Mouse (Mus musculus) kidney, embryonic 16.5 days (tissue): ENCODE data around the gene Poc1a. TPM values are rescaled to one million over a fixed set of nuclear protein-coding genes. Genes with fewer than 3 reads are reported as not detected.

Experiments used
- ATAC-seq: fragments of 200-750 bp; cut with Nextera tagmentation; 2 replicates; pipeline ENCODE4 v1.8.0; 2017; ENCODE audit warnings: moderate TSS enrichment; ENCODE audit not compliant: low FRiP score, low TSS enrichment
- H3K27ac ChIP-seq: fragments of 300-500 bp; sonication (generic); 2 replicates; pipeline ENCODE4 v1.5.1; 2014; ENCODE audit warnings: low read length
- H3K27me3 ChIP-seq: fragments of 300-500 bp; sonication (generic); 2 replicates; pipeline ENCODE4 v1.6.1; 2014; ENCODE audit warnings: low read length, control low read depth, mixed read lengths; ENCODE audit not compliant: insufficient read depth
- H3K36me3 ChIP-seq: fragments of 300-500 bp; sonication (generic); 2 replicates; pipeline ENCODE4 v1.6.1; 2014; ENCODE audit warnings: low read length, control low read depth, mixed read lengths; ENCODE audit not compliant: insufficient read depth
- H3K4me1 ChIP-seq: fragments of 300-500 bp; sonication (generic); 2 replicates; pipeline ENCODE4 v1.6.1; 2014; ENCODE audit warnings: low read length, control low read depth, mixed read lengths; ENCODE audit not compliant: insufficient read depth
- H3K4me2 ChIP-seq: fragments of 300-500 bp; sonication (generic); replicated peaks from 2 replicates; pipeline ENCODE4 v1.6.1; 2014; ENCODE audit warnings: low read depth, low read length
- H3K4me3 ChIP-seq: fragments of 300-500 bp; sonication (generic); 2 replicates; pipeline ENCODE4 v1.5.1; 2014; ENCODE audit warnings: mild to moderate bottlenecking, low read length
- H3K9ac ChIP-seq: fragments of 300-500 bp; sonication (generic); replicated peaks from 2 replicates; pipeline ENCODE4 v1.6.1; 2014; ENCODE audit warnings: low read length
- H3K9me3 ChIP-seq: fragments of 300-500 bp; sonication (generic); 2 replicates; pipeline ENCODE4 v1.6.1; 2016; ENCODE audit warnings: low read length, control low read depth
- WGBS: fragments of 180-500 bp; shearing (Covaris S2); extraction: QIAGEN DNeasy Blood & Tissue Kit; methylation state at CpG from one replicate; pipeline ENCODE4 v1.1.7; 2014; 5-methylcytosine and 5-hydroxymethylcytosine counted together
- polyA plus RNA-seq: library from polyadenylated mRNA; unstranded; fragments of >200 nt; fragmentation: Nextera tagmentation; extraction: Ambion mirVana; gene quantifications from 2 replicates; pipeline ENCODE4 v1.2.1, GENCODE M21; 2015

Gene Poc1a
- polyA plus RNA-seq, 1 experiment from 2014 or later, result 29.2 TPM

DNA sequence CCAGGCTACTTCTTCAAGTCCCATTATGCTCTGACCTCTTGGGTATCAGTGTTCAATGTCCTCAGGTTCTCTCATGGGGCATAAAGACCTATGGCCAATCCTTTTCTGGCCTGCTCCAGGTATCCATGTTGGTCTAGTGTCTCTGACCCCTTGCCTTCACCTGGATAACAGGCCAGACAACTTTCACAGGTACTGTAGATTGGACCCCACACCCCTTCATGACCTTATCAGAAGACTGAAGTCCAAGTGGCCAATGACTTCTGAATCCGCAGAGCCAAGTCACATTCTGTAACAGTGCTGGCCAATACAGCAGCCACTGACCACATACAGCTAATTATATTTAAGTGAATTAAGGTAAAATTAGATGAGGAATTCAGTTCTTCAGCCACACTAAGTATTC is 8.6 kb upstream of the Poc1a start:
- Histone ChIP-seq H3K36me3 (no peaks in the 10 kb centered on the region), H3K9ac (no peak overlapping the region), H3K27ac (no peak overlapping the region), H3K4me3 (no peak overlapping the region), H3K9me3 (no peaks in the 10 kb centered on the region), H3K4me1 (no peaks in the 10 kb centered on the region), H3K27me3 (no peaks in the 10 kb centered on the region), H3K4me2 (no peak overlapping the region)
- 100% methylated on average over 1 of the region's 1 CpGs for WGBS
- no peak for ATAC-seq

DNA sequence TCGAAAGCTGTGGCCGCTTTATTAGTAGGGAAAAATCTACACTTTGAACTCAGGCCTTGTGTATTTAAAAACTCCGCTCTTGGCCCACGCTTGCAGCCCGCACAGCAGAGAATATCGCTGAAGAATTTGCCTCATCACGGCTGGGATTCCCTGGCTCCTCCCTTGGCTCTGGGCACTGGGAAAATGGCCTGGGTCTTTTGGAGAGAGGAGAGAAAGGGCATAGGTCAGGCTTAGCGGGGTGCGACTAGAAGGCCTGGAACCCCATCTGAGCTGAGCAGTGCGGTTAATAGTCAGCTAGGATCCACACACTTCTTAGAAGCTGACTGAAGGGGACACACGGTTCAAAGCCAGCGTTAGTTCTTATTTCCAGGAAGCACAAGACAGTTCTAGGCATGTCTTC is 7.6 kb upstream of the Poc1a start:
- Histone ChIP-seq H3K4me2 (no peak overlapping the region), H3K9me3 (no peaks in the 10 kb centered on the region), H3K4me1 (no peaks in the 10 kb centered on the region), H3K27me3 (no peaks in the 10 kb centered on the region), H3K4me3 (no peak overlapping the region), H3K36me3 (no peaks in the 10 kb centered on the region), H3K9ac (no peak overlapping the region), H3K27ac (no peak overlapping the region)
- ATAC-seq, result no peak; the same call in 1 of the 2 replicates
- 74% methylated on average over 12 of the region's 12 CpGs for WGBS

DNA sequence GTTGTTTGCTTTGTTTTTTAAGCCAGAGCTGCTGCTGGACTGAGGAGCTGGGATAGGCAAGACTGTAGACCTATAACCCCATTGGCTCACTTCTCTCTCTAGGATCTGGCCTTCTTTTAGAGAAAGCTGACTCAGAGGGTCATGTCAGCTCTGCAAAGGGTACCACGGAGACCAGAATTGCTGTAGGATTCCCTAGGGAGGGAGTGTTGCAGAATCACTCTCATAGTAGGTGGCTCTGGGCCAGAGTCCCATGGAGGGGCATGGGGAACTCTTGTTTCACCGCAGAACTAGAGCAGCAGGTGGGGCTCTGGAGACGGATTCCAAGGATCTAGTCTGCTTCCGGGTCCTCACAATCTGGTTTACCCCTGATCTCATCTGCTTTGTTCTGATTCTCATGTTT is 7.1 kb upstream of the Poc1a start:
- Histone ChIP-seq H3K4me3 (no peak overlapping the region), H3K36me3 (no peaks in the 10 kb centered on the region), H3K27ac (no peak overlapping the region), H3K9ac (no peak overlapping the region), H3K4me1 (no peaks in the 10 kb centered on the region), H3K27me3 (no peaks in the 10 kb centered on the region), H3K9me3 (no peaks in the 10 kb centered on the region), H3K4me2 (no peak overlapping the region)
- 67% methylated on average over 4 of the region's 4 CpGs for WGBS
- ATAC-seq, result no peak

DNA sequence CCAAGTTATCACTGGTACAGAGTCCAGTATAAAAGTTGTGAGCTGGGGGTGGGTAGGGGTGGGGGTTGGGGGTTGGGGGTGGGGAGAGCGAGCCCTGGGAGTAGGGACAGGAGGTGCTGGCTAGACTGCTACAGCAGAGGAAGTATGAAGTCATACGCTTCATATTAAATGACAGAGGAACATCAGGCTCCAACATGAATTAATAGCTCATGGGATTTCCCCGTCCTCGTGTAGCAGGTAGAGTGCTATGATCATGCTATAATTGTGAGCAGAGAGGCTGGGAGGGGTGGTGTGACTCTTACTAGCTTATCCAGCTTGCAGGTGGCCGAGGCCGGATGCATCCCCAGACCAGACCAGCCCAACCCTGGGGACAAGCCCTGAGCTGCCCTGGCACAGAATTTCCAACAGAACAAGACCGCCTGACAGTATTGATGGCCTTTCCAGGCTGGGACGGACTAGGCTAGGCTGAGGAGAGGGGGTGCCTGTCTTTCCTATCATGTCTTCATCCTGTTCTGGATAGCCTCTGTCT is 6.1 kb upstream of the Poc1a start:
- 77% methylated on average over 8 of the region's 8 CpGs for WGBS

DNA sequence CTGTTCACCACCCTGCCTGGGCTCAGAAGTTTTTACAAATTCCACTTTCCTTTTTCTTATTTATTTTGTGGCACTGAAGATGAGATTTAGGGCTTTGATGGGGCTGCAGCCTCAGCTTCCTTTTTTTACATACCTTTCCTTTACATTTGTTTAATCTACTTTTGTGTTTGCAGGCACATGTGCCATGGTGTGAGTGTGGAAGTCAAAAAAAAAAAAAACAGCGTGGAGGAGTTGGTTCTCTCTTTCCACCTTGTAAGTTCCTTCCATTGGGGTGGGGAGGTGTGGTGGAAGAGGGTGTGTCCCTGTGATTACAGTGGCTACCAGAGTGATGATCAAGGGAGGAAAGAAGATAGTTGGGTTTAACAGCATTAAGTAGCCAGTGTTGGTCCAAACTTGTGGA is 5.1 kb upstream of the Poc1a start:
- 55% methylated on average over 1 of the region's 1 CpGs for WGBS
- ATAC-seq, result no peak
- H3K9me3 ChIP-seq, result no peaks in the 10 kb centered on the region
- peaks cover 6% of the 10 kb centered on the region for H3K4me1 ChIP-seq
- no peak overlapping the region for H3K9ac ChIP-seq
- no peak overlapping the region for H3K4me2 ChIP-seq
- no peak overlapping the region for H3K4me3 ChIP-seq
- no peaks in the 10 kb centered on the region for H3K27me3 ChIP-seq
- no peaks in the 10 kb centered on the region for H3K36me3 ChIP-seq
- H3K27ac ChIP-seq, result no peak overlapping the region

More for the DNA sequence above, 6.1 kb upstream of the Poc1a start:
- Histone ChIP-seq H3K36me3 (no peaks in the 10 kb centered on the region), H3K27me3 (no peaks in the 10 kb centered on the region), H3K4me3 (no peak overlapping the region), H3K9me3 (no peaks in the 10 kb centered on the region), H3K27ac (no peak overlapping the region), H3K4me2 (no peak overlapping the region), H3K9ac (no peak overlapping the region), H3K4me1 (no peaks in the 10 kb centered on the region; the same call in 1 of the 2 replicates)
- no peak for ATAC-seq

DNA sequence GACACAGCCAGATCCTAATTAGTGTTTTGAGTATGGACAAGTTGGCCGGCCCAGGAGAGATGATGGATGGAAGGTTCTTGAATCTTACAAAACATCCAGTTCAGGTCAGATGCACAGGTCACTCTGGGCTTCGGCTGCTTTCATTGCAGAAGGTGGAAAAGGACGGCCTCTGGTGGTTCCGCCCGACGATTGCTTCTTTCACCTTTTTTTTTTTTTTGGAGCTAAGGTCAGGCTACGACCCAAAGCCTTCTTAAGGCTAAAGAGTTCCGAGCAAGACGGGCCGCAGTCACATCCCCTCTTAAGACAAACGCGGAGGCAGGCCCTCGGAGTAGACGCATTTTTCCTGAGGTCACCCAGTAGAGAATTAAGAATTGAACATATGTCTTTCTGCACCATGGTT is 475 bp upstream of the Poc1a start:
- ATAC-seq, result peak; percentile 58
- H3K9ac ChIP-seq, result peak overlapping the region; percentile 58
- peak overlapping the region; percentile 76 for H3K4me3 ChIP-seq
- H3K27ac ChIP-seq, result peak overlapping the region; percentile 85
- no peaks in the 10 kb centered on the region for H3K27me3 ChIP-seq
- peaks cover 7% of the 10 kb centered on the region; the same call in 1 of the 2 replicates for H3K36me3 ChIP-seq
- peaks cover 14% of the 10 kb centered on the region for H3K4me1 ChIP-seq
- no peaks in the 10 kb centered on the region for H3K9me3 ChIP-seq
- H3K4me2 ChIP-seq, result peak overlapping the region; percentile 68
- 1% methylated on average over 14 of the region's 14 CpGs for WGBS

DNA sequence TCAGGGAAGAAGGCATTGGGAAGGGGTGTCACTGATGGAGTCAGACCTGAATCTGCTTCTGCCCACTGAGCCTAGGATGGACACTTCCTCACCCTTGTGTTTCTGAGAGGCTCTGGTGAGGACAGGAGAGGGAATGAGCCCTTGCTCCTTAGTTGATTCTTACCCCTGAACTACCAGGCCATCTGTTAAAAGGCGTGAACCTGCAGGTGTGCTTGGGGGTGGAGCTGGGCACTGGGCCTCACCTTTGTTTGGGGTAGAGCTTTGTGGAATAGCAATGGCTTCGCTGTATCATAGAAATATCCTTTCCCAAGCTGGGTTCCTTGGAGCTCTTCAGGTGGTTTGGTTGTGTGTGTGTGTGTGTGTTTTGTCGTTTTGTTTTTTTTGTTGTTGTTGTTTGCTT is 1.2 kb downstream of the Poc1a start:
- peak overlapping the region; percentile 76 for H3K4me3 ChIP-seq
- H3K4me2 ChIP-seq, result peak overlapping the region; percentile 68
- H3K9me3 ChIP-seq, result no peaks in the 10 kb centered on the region
- peaks cover 14% of the 10 kb centered on the region for H3K4me1 ChIP-seq
- ATAC-seq, result no peak
- peaks cover 13% of the 10 kb centered on the region; the same call in 1 of the 2 replicates for H3K36me3 ChIP-seq
- no peaks in the 10 kb centered on the region for H3K27me3 ChIP-seq
- 87% methylated on average over 3 of the region's 3 CpGs for WGBS
- no peak overlapping the region for H3K27ac ChIP-seq
- peak overlapping the region; percentile 58 for H3K9ac ChIP-seq

DNA sequence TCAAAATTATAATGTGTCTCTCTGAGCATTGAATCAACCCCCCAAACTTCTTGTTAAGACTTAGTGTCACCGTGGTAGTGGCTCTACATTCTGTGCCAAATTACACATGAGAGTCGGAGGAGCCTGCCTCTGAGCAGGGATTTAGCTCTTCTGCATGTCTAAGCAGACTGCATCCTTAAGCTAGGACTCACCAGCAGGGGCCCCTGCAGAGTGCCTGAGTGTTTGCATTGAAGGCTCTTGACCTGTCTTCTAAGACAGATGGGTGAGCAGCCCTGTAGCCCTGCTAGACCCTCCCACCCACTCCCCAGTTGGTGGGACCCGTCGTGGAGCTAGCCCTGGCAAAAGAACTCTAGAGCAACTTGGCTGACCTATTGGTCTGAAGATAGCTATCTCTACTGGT is 6.3 kb downstream of the Poc1a start:
- no peak for ATAC-seq
- peaks cover 19% of the 10 kb centered on the region for H3K36me3 ChIP-seq
- no peak overlapping the region for H3K4me2 ChIP-seq
- no peaks in the 10 kb centered on the region for H3K4me1 ChIP-seq
- 48% methylated on average over 4 of the region's 4 CpGs for WGBS
- no peak overlapping the region for H3K27ac ChIP-seq
- no peaks in the 10 kb centered on the region for H3K27me3 ChIP-seq
- no peak overlapping the region for H3K9ac ChIP-seq
- no peaks in the 10 kb centered on the region for H3K9me3 ChIP-seq
- no peak overlapping the region for H3K4me3 ChIP-seq

DNA sequence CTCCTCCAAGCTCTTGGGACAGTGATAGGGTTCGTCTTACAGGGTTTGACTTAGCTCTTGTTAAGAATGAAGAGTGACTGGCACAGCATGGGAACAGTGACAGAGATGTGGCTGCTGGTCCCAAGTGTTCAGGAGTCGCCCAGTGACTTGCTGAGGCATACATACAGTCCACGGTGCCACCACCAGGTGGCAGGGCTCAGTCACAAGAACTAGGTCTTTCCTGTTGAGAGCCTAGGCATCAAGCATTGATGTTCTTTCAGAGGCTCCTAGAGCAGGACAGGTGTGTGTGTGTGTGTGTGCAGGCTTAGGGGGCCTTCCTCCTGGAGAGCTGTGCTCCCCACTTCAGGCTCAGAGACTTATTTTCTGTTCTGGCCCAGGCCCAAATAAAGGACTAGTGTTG is 8.0 kb downstream of the Poc1a start:
- WGBS, result 31% methylated on average over 3 of the region's 3 CpGs
- peaks cover 19% of the 10 kb centered on the region for H3K36me3 ChIP-seq

DNA sequence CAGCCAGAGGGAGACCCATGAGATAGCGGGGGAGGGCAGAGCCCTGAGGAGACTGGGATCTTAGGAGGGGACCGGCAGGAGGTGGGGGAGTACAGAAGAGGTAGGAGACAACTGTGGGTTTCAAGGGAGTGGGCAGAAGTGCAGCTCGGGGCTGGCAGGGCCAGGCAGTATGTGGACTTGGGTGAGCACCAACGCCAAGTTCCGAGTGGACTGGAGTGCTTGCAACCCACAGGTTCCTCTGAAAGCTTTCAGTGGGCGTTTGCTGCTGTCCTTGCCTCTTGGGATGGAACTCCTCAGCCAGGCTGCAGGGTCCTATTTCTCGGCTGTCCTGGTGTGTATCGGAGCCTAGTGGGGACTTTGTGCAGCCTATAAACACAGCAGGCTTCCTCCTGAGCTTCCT is 9.0 kb downstream of the Poc1a start:
- H3K9me3 ChIP-seq, result no peaks in the 10 kb centered on the region
- peaks cover 18% of the 10 kb centered on the region for H3K36me3 ChIP-seq
- no peaks in the 10 kb centered on the region for H3K4me1 ChIP-seq
- H3K4me3 ChIP-seq, result no peak overlapping the region
- 87% methylated on average over 8 of the region's 8 CpGs for WGBS
- H3K9ac ChIP-seq, result no peak overlapping the region
- H3K27me3 ChIP-seq, result no peaks in the 10 kb centered on the region
- ATAC-seq, result no peak
- H3K4me2 ChIP-seq, result no peak overlapping the region
- no peak overlapping the region for H3K27ac ChIP-seq

More for the DNA sequence above, 8.0 kb downstream of the Poc1a start:
- H3K4me2 ChIP-seq, result no peak overlapping the region
- no peaks in the 10 kb centered on the region for H3K9me3 ChIP-seq
- no peaks in the 10 kb centered on the region for H3K27me3 ChIP-seq
- peak; percentile 71 for ATAC-seq
- H3K9ac ChIP-seq, result no peak overlapping the region
- H3K4me1 ChIP-seq, result no peaks in the 10 kb centered on the region
- H3K4me3 ChIP-seq, result no peak overlapping the region
- no peak overlapping the region for H3K27ac ChIP-seq
